Mouse (Mus musculus) lung, embryonic 14.5 days (tissue): ENCODE data around the gene Pop5. TPM values are rescaled to one million over a fixed set of nuclear protein-coding genes. Genes with fewer than 3 reads are reported as not detected.
A peak's percentile ranks its signal among the peaks of the same experiment; 100 is the strongest.

Experiments used
- ATAC-seq: fragments of 200-750 bp; cut with Nextera tagmentation; 2 replicates; pipeline ENCODE4 v1.8.0; 2017; ENCODE audit warnings: mild to moderate bottlenecking, moderate TSS enrichment, moderate library complexity; ENCODE audit not compliant: insufficient read depth
- DNase-seq: peaks from one replicate; pipeline ENCODE4 v3.0.0-alpha.2; 2015
- H3K27ac ChIP-seq: fragments of 300-500 bp; sonication (generic); 2 replicates; pipeline ENCODE4 v1.5.1; 2014; ENCODE audit warnings: low read depth, mild to moderate bottlenecking, moderate library complexity
- H3K27me3 ChIP-seq: fragments of 300-500 bp; sonication (generic); 2 replicates; pipeline ENCODE4 v1.6.1; 2014; ENCODE audit warnings: low read length, control low read depth; ENCODE audit not compliant: insufficient read depth
- H3K36me3 ChIP-seq: fragments of 300-500 bp; sonication (generic); 2 replicates; pipeline ENCODE4 v1.6.1; 2014; ENCODE audit warnings: control low read depth; ENCODE audit not compliant: insufficient read depth
- H3K4me1 ChIP-seq: fragments of 300-500 bp; sonication (generic); 2 replicates; pipeline ENCODE4 v1.6.1; 2014; ENCODE audit warnings: antibody characterized with exemption, control low read depth; ENCODE audit not compliant: insufficient read depth
- H3K4me2 ChIP-seq: fragments of 300-500 bp; sonication (generic); 2 replicates; pipeline ENCODE4 v1.6.1; 2014; ENCODE audit warnings: mild to moderate bottlenecking
- H3K4me3 ChIP-seq: fragments of 300-500 bp; sonication (generic); 2 replicates; pipeline ENCODE4 v1.5.1; 2014; ENCODE audit warnings: low read depth, low read length
- H3K9ac ChIP-seq: fragments of 300-500 bp; sonication (generic); 2 replicates; pipeline ENCODE4 v1.6.1; 2014
- H3K9me3 ChIP-seq: fragments of 300-500 bp; sonication (generic); 2 replicates; pipeline ENCODE4 v1.6.1; 2016; ENCODE audit warnings: low read depth, low read length, control low read depth
- CTCF ChIP-seq: IDR thresholded peaks from 2 replicates; pipeline ENCODE4 v1.5.1; 2016; ENCODE audit warnings: antibody characterized with exemption, low read depth
- WGBS: fragments of 180-500 bp; shearing (Covaris S2); extraction: QIAGEN DNeasy Blood & Tissue Kit; methylation state at CpG from one replicate; pipeline ENCODE4 v1.1.7; 2014; 5-methylcytosine and 5-hydroxymethylcytosine counted together
- polyA plus RNA-seq: library from polyadenylated mRNA; unstranded; fragments of >200 nt; fragmentation: Nextera tagmentation; extraction: Ambion mirVana; gene quantifications from 2 replicates; pipeline ENCODE4 v1.2.1, GENCODE M21; 2014

The Pop5 gene
- polyA plus RNA-seq, 1 experiment from 2014 or later: 111 TPM

DNA sequence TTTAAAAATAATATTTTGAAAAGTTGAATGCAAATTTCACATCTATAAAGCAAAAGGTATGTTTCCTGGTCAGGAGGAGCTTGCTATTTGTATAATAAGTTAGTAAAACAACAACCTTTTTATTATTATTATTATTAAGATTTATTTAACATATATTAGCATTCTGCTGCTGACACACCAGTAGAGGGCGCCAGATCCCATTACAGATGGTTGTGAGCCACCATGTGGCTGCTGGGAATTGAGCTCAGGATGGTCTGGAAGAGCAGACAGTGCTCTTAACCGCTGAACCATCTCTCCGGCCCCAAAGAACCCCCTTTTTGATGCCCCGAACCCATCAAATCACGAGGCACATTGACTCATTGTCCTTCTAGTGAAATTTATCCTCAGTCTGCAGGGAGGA, 28.4 kb upstream of the Pop5 start:
- no peak for ATAC-seq
- H3K36me3 ChIP-seq: no peaks in the 10 kb centered on the region
- WGBS: 55% methylated on average over 5 of the region's 5 CpGs

DNA sequence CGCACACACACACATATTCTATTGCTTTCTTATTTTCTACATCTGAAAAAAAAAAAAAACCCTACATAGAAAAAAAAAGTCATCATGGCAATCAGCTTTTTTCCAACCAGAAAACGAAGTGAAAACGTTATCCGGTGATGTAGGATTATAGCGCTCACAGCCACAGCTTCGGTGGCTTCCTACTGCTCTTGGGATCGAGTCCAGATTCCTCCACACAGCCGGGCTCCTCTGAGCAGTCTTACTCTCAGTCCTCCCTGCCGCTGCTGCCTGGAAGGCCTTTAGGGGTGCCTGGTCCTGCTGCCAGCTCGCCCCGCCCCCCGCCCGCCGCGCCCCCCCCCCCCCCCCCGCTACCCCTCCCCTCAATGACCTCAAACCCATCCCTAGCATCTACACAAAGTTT, 27.7 kb upstream of the Pop5 start:
- peak overlapping the region; percentile 12; the same call in 1 of the 2 replicates for H3K4me2 ChIP-seq
- no peak for ATAC-seq

More for the DNA sequence above, 28.4 kb upstream of the Pop5 start:
- Histone ChIP-seq H3K4me2 (no peak overlapping the region), H3K4me1 (peaks cover 6% of the 10 kb centered on the region; the same call in 1 of the 2 replicates), H3K9me3 (no peaks in the 10 kb centered on the region), H3K27ac (no peak overlapping the region), H3K4me3 (no peak overlapping the region), H3K9ac (no peak overlapping the region), H3K27me3 (peaks cover 10% of the 10 kb centered on the region)
- no peak for DNase-seq
- TF ChIP-seq CTCF: peak; percentile 44

DNA sequence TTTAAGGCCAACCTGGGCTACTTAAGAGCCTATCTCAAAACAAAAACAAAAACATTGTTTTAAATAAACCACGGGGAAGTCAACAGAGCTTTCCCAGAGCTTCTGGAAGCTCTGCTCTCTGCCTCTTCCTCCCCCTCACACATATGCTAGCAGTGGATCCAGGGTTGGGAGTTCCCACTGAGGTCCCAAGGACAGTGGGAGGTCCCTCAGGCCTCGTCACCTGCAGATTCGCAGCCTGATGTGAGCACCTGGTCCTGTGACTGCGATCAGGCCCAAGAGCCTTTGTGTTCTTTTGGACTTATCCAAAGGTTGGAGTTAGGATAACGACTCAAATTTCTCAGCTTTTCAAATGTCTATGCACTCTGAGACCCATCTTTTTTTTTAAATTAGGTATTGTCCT, 27.0 kb upstream of the Pop5 start:
- no peaks in the 10 kb centered on the region for H3K9me3 ChIP-seq
- peaks cover 10% of the 10 kb centered on the region for H3K27me3 ChIP-seq
- ATAC-seq (no peak), DNase-seq (no peak)
- WGBS: 49% methylated on average over 5 of the region's 5 CpGs
- no peak overlapping the region for H3K4me3 ChIP-seq
- TF ChIP-seq CTCF: no peak
- no peak overlapping the region for H3K4me2 ChIP-seq
- no peak overlapping the region for H3K9ac ChIP-seq
- H3K4me1 ChIP-seq: peaks cover 5% of the 10 kb centered on the region; the same call in 1 of the 2 replicates
- no peak overlapping the region for H3K27ac ChIP-seq
- H3K36me3 ChIP-seq: no peaks in the 10 kb centered on the region

More for the DNA sequence above, 27.7 kb upstream of the Pop5 start:
- H3K27ac ChIP-seq: no peak overlapping the region
- DNase-seq: peak; percentile 54
- 11% methylated on average over 9 of the region's 16 CpGs for WGBS
- no peak overlapping the region for H3K4me3 ChIP-seq
- no peak overlapping the region for H3K9ac ChIP-seq
- no peaks in the 10 kb centered on the region for H3K36me3 ChIP-seq
- peaks cover 6% of the 10 kb centered on the region; the same call in 1 of the 2 replicates for H3K4me1 ChIP-seq
- peaks cover 10% of the 10 kb centered on the region for H3K27me3 ChIP-seq
- TF ChIP-seq CTCF: no peak
- H3K9me3 ChIP-seq: no peaks in the 10 kb centered on the region

DNA sequence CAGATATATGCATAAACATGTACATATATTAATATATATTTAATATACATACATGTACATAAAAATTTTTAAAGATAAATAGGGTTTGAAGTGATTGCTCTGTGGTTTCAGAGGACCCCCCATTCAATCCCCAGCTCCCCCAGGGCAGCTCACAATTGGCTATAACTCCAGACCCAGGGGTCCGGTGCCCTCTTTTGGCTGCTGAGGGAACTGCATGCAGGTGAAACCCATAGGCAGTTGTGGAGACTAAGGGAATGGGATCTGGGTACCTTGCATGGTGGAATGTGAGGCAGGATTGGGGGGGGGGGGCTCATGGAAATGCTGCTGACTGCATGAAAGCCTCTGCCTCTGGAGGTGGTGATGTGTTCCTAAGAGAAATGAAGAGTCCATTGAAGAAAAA, 25.3 kb upstream of the Pop5 start:
- 8% methylated on average over 1 of the region's 1 CpGs for WGBS
- H3K4me1 ChIP-seq: no peaks in the 10 kb centered on the region
- H3K4me2 ChIP-seq: no peak overlapping the region
- TF ChIP-seq CTCF: peak; percentile 72
- H3K4me3 ChIP-seq: no peak overlapping the region
- no peak overlapping the region for H3K27ac ChIP-seq
- DNase-seq: peak; percentile 50
- peaks cover 10% of the 10 kb centered on the region for H3K27me3 ChIP-seq
- H3K36me3 ChIP-seq: no peaks in the 10 kb centered on the region
- no peak overlapping the region for H3K9ac ChIP-seq
- no peaks in the 10 kb centered on the region for H3K9me3 ChIP-seq
- ATAC-seq: no peak

DNA sequence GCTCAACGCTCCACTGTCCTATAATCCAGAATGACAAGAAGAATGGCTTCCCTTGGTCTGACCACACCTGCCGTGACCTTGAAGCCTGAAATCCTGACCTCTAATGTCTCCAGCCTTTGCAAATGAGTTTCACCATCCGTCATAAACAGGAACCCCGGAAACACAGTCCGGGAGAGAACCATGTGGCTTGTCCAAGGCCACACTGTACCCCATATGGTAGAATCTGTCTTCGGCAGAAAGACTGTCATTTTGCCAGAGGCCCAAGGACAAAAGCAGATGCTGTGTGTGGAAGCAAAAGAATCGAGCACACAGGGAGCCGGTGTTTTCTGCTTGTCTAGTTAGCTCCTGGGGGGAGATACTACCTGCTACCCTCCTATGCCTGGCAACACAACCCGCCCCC, 23.2 kb upstream of the Pop5 start:
- Histone ChIP-seq H3K4me2 (no peak overlapping the region), H3K9me3 (no peaks in the 10 kb centered on the region), H3K9ac (no peak overlapping the region), H3K36me3 (no peaks in the 10 kb centered on the region), H3K27ac (no peak overlapping the region), H3K27me3 (peaks cover 13% of the 10 kb centered on the region), H3K4me3 (no peak overlapping the region), H3K4me1 (no peaks in the 10 kb centered on the region)
- WGBS: 73% methylated on average over 9 of the region's 9 CpGs
- DNase-seq (no peak), ATAC-seq (no peak)
- no peak for TF ChIP-seq CTCF

DNA sequence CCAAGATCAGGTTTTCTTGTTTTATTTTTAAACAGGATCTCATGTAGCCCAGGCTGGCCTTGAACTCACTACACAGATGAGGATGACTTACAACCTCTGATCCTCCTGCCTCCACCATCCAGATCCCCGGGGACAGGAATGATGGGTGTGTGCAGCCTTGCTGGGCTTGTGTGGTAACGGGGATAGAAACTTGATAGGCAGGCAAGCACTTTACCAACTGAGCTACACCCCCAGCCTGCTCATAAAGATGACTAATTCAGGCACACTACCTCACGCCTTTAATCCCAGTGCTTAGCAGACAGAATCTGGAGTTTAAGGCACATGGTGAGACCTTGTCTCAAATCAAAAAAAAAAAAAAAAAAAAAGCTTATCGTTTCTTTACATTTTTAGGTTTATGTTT, 22.8 kb upstream of the Pop5 start:
- Histone ChIP-seq H3K4me3 (no peak overlapping the region), H3K4me2 (no peak overlapping the region), H3K36me3 (no peaks in the 10 kb centered on the region), H3K27me3 (peaks cover 12% of the 10 kb centered on the region), H3K9me3 (no peaks in the 10 kb centered on the region), H3K27ac (no peak overlapping the region), H3K9ac (no peak overlapping the region), H3K4me1 (no peaks in the 10 kb centered on the region)
- DNase-seq (no peak), ATAC-seq (no peak)
- WGBS: 55% methylated on average over 4 of the region's 4 CpGs
- TF ChIP-seq CTCF: no peak

DNA sequence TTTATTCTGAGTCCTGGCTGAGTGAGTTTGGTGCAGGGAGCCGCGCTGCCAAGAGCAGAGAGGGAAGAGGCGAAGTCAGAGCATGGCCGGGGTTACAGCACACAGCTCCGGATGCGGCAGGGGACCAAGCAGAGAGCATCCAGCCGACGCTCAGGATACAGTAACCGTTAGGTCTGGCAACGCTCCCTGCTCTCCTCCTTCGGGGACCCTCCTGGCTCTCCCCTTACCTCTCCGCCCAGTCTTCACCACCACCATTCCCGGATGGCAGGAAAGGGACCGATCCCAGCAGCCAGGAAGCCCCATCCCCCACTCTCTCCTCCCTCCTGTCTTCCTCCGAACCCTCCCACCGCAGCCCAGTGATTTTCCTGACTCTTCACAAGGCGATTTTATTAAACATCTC, 20.8 kb upstream of the Pop5 start:
- DNase-seq: peak; percentile 72
- peaks cover 12% of the 10 kb centered on the region for H3K27me3 ChIP-seq
- no peak overlapping the region for H3K27ac ChIP-seq
- H3K4me2 ChIP-seq: peak overlapping the region; percentile 63
- H3K9me3 ChIP-seq: no peaks in the 10 kb centered on the region
- peak overlapping the region; percentile 32 for H3K4me3 ChIP-seq
- TF ChIP-seq CTCF: no peak
- WGBS: under 1% methylated on average over 17 of the region's 17 CpGs
- peak; percentile 58; the same call in 1 of the 2 replicates for ATAC-seq
- peak overlapping the region; percentile 38 for H3K9ac ChIP-seq
- H3K4me1 ChIP-seq: no peaks in the 10 kb centered on the region
- H3K36me3 ChIP-seq: no peaks in the 10 kb centered on the region
